Mouse (Mus musculus) large intestine, adult 2 months (tissue): ENCODE results near the gene Mrpl38. TPM values are rescaled to one million over a fixed set of nuclear protein-coding genes. Genes with fewer than 3 reads are reported as not detected.
"Not testable (repeated sequence)": the region's sequence is repeated elsewhere in the genome, so short reads cannot be mapped to it uniquely, and the experiment has no call there.

Experiments used
- DNase-seq: peaks from one replicate; pipeline ENCODE4 v3.0.0-alpha.2; 2012; ENCODE audit warnings: low read depth, low spot score
- WGBS: fragments of 180-500 bp; shearing (Covaris S2); methylation state at CpG from one replicate; pipeline ENCODE4 v1.1.7; 2018; 5-methylcytosine and 5-hydroxymethylcytosine counted together
- polyA plus RNA-seq: library from polyadenylated mRNA; depleted of rRNA; stranded (reverse); fragments of >200 nt; gene quantifications from 2 replicates; pipeline ENCODE4 v1.2.3, GENCODE M21; 2012

Gene Mrpl38
- polyA plus RNA-seq, 1 experiment = 61.2 TPM

DNA sequence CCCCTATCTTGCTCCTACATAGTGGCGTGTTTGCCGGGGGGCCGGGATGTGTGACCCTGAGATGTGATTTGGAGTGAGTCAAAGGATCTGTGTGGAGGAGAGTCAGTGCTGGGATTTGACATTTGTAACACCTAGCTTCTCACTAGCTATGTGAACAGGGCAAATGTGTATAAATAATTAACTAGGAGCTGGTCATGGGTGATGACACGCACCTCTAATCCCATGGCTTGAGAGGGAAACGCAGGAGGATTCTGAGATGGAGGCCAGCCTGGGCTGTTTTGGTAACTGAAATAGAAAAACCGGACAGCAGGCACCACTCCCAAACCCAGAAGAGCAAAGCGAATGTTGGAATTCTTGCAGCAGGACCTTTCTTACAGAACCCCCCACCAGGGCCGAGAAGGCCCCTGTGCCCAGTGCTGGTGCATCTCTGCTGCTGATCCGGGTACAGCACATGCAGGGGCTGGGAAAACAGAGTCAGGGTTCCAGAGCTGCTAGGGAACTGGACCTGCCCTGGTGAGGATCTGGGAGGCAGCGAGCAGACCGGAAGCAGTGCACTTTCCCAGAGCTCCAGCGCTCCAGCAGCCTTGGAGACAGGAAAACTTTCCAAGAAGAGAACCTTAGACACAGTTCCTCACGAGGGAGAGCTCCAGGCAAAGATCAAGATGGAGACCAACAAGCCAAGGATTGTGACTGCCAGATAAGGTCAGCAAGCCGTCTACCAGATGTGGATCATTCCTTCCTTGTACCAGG is 39.8 kb downstream of the Mrpl38 start:
- no peak for DNase-seq
- 63% methylated on average over 14 of the region's 14 CpGs for WGBS

DNA sequence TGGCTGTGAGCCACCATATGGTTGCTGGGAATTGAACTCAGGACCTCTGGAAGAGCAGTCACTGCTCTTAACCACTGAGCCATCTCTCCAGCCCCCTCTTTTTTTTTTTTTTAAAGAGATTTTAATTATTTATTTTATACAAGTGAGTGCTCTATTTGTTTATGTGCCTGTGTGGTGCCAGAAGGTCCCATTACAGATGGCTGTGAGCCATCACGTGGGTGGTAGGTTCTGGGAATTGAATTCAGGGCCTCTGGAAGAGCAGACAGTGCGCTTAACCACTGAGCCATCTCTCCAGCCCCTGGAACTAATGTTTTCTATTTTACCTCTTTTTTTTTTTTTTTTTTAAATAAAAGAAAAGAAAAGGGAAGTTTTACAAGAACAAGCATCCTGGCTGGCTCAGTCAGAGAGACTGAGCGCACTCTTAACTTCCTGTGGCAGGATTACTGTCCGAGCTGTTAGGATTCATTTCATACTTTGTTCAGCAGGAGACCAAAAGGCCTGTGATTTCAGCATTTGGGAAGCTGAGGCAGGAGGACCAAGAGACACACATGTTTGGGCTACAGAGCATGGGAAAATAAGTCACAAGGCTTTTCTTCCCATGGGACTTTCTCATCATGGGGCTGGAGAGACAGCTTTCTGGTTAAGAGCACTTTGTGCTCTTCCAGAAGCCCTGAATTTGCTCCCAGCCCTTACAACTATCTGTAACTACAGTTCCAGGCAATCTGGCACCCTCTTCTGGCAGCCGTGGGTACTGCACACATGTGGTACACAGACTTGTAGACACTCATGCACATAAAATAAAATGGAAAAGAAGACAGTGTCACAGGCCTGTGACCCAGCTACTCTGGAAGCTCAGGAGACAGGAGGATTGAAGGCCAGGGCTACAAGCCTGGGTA is 42.2 kb downstream of the Mrpl38 start:
- no peak for DNase-seq
- WGBS = 75% methylated on average over 5 of the region's 5 CpGs

GRCm38 (mm10) chr11:116095573-116095972 is 43.1 kb downstream of the Mrpl38 start:
- DNase-seq = no peak
- WGBS = 33% methylated on average over 3 of the region's 3 CpGs

DNA sequence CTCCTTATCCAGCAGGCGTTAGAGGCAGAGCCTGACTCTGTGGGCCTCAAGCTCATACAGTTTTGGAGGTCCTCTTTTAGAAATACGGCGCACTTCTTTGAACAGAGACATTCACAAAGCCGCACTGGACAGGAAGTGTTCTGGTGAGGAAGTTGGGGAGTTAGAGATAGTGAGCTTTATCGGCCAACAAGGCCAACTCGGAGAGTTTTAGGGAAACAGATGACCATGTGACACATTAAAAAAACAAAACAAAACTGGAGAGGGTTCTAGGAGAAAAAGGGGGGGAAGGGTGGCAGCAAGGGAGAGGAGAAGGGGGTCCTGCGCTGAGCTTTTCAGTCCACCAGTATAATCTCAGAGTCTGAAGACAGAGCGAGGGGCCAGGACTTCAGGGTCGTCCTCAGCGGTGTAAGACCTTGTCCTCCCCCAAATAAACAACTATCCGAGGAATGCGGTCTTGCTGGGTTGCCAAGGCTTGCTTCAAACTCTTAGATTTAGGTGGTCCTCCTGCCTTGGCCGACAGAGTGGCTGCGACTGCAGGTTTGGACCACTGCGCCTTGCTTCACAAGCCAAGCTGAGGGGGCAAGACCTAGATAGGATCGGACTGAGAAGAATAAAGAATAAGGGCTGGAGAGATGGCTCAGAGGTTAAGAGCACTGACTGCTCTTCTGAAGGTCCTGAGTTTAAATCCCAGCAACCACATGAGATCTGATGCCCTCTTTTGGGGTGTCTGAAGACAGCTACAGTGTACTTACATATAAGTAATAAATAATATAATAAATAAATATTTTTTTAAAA is 44.7 kb downstream of the Mrpl38 start:
- DNase-seq = no peak
- 56% methylated on average over 16 of the region's 16 CpGs for WGBS

DNA sequence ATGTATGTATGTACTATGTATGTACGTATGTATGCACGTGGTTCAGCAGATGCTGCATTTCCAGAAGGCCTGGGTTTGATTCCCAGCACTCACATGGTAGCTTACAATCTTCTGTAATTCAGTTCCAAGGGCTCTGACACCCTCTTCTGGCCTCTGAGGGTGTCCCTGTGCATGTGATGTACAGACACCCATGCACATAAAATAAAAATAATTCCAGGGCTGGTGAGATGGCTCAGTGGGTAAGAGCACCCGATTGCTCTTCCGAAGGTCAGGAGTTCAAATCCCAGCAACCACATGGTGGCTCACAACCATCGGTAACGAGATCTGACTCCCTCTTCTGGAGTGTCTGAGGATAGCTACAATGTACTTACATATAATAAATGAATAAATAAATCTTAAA is 45.7 kb downstream of the Mrpl38 start:
- WGBS = 88% methylated on average over 6 of the region's 6 CpGs

GRCm38 (mm10) chr11:116091591-116091990 is 47.1 kb downstream of the Mrpl38 start:
- 84% methylated on average over 6 of the region's 6 CpGs for WGBS
- no peak for DNase-seq

More for the DNA sequence above, 45.7 kb downstream of the Mrpl38 start:
- DNase-seq = not testable (repeated sequence)

DNA sequence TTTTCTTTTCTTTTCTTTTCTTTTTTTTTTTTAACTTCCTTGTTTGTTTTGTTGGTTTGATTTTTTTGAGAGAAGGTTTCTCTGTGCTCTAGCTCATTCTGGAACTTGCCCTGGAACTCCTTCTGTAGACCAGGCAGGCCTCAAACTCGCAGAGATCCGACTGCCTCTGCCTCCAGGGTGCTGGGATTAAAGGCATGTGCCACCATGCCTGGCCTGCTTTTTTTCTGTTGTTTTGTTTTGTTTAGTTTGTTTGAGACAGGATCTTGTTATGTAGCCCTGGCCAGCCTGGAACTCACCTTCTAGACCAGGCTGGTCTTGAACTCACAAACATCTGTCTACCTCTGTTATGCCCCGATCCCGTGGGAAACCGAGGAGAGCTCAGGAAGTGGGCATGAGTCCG is 49.1 kb downstream of the Mrpl38 start:
- DNase-seq = no peak
- WGBS = 89% methylated on average over 6 of the region's 6 CpGs

DNA sequence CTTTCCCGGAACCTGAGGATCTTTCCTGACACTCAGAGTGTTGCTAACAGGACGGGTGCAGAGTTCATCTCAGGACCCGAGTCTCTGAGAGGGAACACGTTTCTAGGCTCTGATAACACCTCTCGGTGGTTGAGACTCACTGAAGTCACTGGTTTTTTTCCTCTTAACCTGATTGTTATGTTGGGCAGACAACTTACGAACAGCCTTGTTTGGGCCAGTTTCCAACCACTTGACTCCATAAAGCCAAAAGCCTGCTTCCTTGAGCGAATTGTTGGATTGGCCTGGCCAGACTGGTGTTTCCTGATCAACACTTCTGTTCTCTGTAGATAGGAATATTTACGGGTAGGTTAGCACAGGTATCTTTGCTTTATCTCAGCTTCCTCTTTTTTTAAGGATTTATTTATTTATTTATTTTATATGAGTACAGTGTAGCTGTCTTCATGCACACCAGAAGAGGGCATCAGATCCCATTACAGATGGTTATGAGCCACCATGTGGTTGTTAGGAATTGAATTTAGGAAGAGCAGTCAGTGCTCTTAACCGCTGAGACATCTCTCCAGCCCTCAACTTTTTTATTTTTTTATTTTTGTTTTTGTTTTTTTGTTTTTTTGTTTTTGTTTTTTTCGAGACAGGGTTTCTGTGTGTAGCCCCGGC is 49.8 kb downstream of the Mrpl38 start:
- WGBS = 50% methylated on average over 11 of the region's 11 CpGs
- DNase-seq = no peak

- DNase-seq = no peak
- WGBS = 50% methylated on average over 8 of the region's 8 CpGs
Observed at GRCm38 (mm10) chr11:116088188-116088587, 50.5 kb downstream of the Mrpl38 start.

GRCm38 (mm10) chr11:116087194-116088130 is 51.2 kb downstream of the Mrpl38 start:
- under 1% methylated on average over 31 of the region's 31 CpGs for WGBS
- DNase-seq = no peak

DNA sequence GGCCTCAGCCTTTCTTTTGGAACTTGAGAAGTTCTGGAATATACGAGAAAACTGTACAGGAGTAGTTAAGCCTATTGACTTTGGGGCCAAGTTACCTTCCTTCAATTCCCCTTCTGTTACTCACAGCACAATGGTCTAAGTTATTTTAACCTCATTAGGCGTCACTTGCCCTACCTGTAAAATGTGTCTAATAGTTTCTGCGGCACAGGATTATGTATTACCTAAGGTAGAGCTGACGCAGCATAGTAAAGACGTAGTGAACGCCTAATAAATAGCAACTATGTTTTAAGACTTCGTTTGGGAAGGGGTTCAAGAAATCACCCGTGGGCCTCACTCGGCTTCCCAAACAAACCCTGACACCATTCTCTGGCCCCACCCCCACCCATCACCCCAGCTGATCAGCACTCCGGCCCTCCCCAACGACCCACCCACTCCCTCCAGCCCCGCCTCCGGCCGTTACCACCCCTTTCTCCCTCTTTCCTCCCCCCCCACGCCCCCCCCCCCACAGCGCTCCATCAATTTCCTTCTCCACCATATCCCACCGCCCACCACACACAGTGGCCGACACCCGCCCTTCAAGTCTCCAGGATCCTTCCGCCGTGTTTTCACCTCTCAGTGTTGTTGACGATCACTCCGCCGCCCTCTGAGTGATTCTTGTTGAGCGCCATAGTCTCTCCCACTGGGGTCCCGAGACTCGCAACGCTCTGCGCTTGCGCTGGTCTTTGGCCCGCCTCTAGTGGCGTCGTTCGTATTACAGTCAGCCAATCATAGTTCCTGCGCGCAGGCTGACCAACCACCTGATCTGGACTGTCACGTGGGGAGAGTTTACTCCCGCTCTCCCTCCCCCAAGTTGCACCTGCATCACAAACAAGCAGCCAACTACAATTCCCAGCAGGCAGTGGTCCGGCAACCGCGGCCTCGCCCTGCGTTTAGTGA is 52.1 kb downstream of the Mrpl38 start, which contains the start of gene Wbp2:
Gene Wbp2 (minus strand): TSS at position 738 of the 936 bp plus-strand sequence.
- DNase-seq = peak; percentile 98
- 2% methylated on average over 39 of the region's 43 CpGs for WGBS

GRCm38 (mm10) chr11:116084166-116084565 is 54.5 kb downstream of the Mrpl38 start:
- 53% methylated on average over 6 of the region's 6 CpGs for WGBS
- no peak for DNase-seq

GRCm38 (mm10) chr11:116083096-116083672 is 55.5 kb downstream of the Mrpl38 start:
- DNase-seq = no peak
- 87% methylated on average over 14 of the region's 14 CpGs for WGBS
